Mouse (Mus musculus) forebrain, postnatal 0 days (tissue): ENCODE data around the gene Olfr78. TPM values are rescaled to one million over a fixed set of nuclear protein-coding genes. Genes with fewer than 3 reads are reported as not detected.

Experiments
- ATAC-seq: fragments of 200-750 bp; cut with Nextera tagmentation; 2 replicates; pipeline ENCODE4 v1.8.0; 2017; ENCODE audit warnings: mild to moderate bottlenecking, moderate library complexity
- DNase-seq: peaks from one replicate; pipeline ENCODE4 v3.0.0-alpha.2; 2015
- H3K27ac ChIP-seq: fragments of 300-500 bp; sonication (generic); 2 replicates; pipeline ENCODE4 v1.5.1; 2014; ENCODE audit warnings: low read depth, mild to moderate bottlenecking, antibody characterized with exemption, low read length, moderate library complexity, mixed read lengths
- H3K27me3 ChIP-seq: fragments of 300-500 bp; sonication (generic); 2 replicates; pipeline ENCODE4 v1.6.1; 2014; ENCODE audit warnings: mild to moderate bottlenecking, low read length, mixed read lengths; ENCODE audit not compliant: insufficient read depth
- H3K36me3 ChIP-seq: fragments of 300-500 bp; sonication (generic); 2 replicates; pipeline ENCODE4 v1.6.1; 2014; ENCODE audit warnings: mild to moderate bottlenecking, moderate library complexity; ENCODE audit not compliant: insufficient read depth
- H3K4me1 ChIP-seq: fragments of 300-500 bp; sonication (generic); 2 replicates; pipeline ENCODE4 v1.6.1; 2014; ENCODE audit warnings: antibody characterized with exemption; ENCODE audit not compliant: insufficient read depth
- H3K4me2 ChIP-seq: fragments of 300-500 bp; sonication (generic); 2 replicates; pipeline ENCODE4 v1.6.1; 2014; ENCODE audit warnings: low read depth, mild to moderate bottlenecking, moderate library complexity
- H3K4me3 ChIP-seq: fragments of 300-500 bp; sonication (generic); 2 replicates; pipeline ENCODE4 v1.5.1; 2014; ENCODE audit warnings: low read depth, low read length, mixed read lengths
- H3K9ac ChIP-seq: fragments of 300-500 bp; sonication (generic); 2 replicates; pipeline ENCODE4 v1.6.1; 2014; ENCODE audit warnings: mild to moderate bottlenecking
- H3K9me3 ChIP-seq: fragments of 300-500 bp; sonication (generic); 2 replicates; pipeline ENCODE4 v1.6.1; 2016; ENCODE audit warnings: low read length
- CTCF ChIP-seq: sonication (generic); IDR thresholded peaks from 2 replicates; pipeline ENCODE4 v1.5.1; 2016; ENCODE audit warnings: antibody characterized with exemption, control low read depth, low read depth
- WGBS: fragments of 180-500 bp; shearing (Covaris S2); extraction: QIAGEN DNeasy Blood & Tissue Kit; methylation state at CpG from one replicate; pipeline ENCODE4 v1.1.7; 2014; 5-methylcytosine and 5-hydroxymethylcytosine counted together
- polyA plus RNA-seq: library from polyadenylated mRNA; unstranded; fragments of >200 nt; fragmentation: Nextera tagmentation; extraction: Ambion mirVana; gene quantifications from 2 replicates; pipeline ENCODE4 v1.2.1, GENCODE M21; 2015
- total RNA-seq: library from RNA; depleted of rRNA; stranded (reverse); fragments of >200 nt; gene quantifications from 2 replicates; pipeline ENCODE4 v1.2.3, GENCODE M21; 2014; rRNA removed

Olfr78 gene
- total and polyA plus RNA-seq, 2 experiments from 2014 or later: 0.04 TPM; not detected in 1

DNA sequence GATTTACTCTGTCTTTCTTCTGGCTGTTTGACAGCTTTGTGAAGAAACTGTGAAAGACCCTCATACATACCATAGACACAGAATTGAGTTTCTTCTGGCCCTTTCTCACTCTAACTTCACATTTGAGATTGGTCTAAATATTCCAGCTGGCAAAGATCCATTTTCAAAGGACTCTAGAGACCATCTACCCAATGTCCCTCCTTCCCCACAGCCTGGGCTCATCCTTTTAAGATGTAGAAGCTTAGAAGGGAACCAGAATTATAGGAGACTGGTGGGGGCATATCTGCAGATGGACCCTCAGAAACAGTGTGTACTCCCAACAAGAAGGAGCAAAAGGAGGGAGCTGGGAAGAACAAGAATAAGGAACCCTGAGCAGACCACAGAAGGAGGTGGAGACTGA lies 57.4 kb downstream of the Olfr78 start, which contains the start of gene Olfr558:
Gene Olfr558, plus strand, starts transcription at position 301 of the 400 bp plus-strand sequence.
- TF ChIP-seq CTCF: no peak
- H3K27ac ChIP-seq: no peak within 1 kb of the TSS
- no peak for DNase-seq
- H3K4me1 ChIP-seq: no peaks in the 10 kb centered on the region
- no peaks in the 10 kb centered on the region for H3K36me3 ChIP-seq
- H3K4me2 ChIP-seq: no peak within 1 kb of the TSS
- H3K27me3 ChIP-seq: no peaks in the 10 kb centered on the region
- H3K9ac ChIP-seq: no peak within 1 kb of the TSS
- H3K4me3 ChIP-seq: no peak within 1 kb of the TSS
- no peaks in the 10 kb centered on the region for H3K9me3 ChIP-seq
- ATAC-seq: no peak

DNA sequence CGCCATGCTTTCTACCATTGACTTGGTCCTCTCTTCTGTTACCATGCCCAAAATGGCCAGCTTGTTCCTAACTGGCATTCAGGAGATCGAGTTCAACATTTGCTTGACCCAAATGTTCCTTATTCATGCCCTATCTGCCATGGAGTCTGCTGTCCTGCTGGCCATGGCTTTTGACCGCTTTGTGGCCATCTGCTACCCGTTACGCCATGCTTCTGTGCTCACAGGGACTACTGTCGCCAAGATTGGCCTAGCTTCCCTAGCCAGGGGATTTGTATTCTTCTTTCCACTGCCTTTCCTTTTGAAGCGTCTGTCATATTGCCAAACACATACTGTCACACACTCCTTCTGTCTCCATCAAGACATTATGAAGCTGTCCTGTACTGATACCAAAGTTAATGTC lies 60.8 kb downstream of the Olfr78 start:
- no peak for TF ChIP-seq CTCF
- Histone ChIP-seq H3K36me3 (no peaks in the 10 kb centered on the region), H3K4me3 (no peak overlapping the region), H3K4me2 (no peak overlapping the region), H3K9me3 (no peaks in the 10 kb centered on the region), H3K4me1 (no peaks in the 10 kb centered on the region), H3K27ac (no peak overlapping the region), H3K27me3 (no peaks in the 10 kb centered on the region), H3K9ac (no peak overlapping the region)
- DNase-seq: no peak
- no peak for ATAC-seq
- WGBS: 90% methylated on average over 7 of the region's 7 CpGs

DNA sequence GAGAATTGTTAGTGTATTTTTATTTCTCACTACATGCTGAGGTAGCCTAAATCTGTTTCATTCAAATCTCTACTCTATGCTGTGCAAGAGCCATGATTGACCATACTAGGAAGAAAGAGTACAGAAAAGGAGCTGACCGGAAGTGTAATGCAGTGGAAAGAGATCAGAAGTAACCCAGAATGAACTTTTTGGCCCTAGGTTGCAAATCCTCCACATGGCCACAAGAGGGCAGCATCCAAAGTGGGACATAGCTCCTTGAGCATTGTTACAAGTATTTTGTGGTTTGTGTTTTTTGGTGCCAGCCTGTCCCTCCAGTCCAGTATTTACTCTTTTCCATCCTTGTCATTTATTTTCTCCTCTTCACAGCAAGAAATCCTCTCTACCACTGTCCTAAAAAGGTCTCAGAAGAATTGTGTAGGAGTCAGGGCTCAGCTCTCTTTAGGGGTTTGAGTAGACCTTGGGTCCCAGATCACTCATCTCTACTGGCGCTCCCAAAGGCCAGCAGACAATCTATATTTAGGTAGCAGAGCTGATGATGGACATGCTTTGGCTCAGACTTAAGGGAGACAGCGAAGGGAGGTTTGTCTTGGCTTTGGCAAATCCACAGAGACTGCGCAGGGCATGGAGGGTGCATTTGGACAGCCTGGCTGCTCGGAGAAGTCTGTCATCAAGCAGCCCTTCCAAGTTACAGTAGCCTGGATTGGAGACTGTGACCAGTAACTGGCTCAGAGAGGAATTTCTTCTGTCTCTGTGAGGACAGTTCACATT lies 63.7 kb downstream of the Olfr78 start, which contains the start of gene Olfr557:
Gene Olfr557, plus strand, starts transcription at position 553 of the 768 bp plus-strand sequence.
- Histone ChIP-seq H3K9me3 (no peaks in the 10 kb centered on the region), H3K4me3 (no peak within 1 kb of the TSS), H3K36me3 (no peaks in the 10 kb centered on the region), H3K27ac (no peak within 1 kb of the TSS), H3K4me1 (no peaks in the 10 kb centered on the region), H3K9ac (no peak within 1 kb of the TSS), H3K27me3 (no peaks in the 10 kb centered on the region), H3K4me2 (no peak within 1 kb of the TSS)
- DNase-seq (peak; percentile 55), ATAC-seq (no peak)
- peak; percentile 82 for TF ChIP-seq CTCF
- WGBS: 81% methylated on average over 5 of the region's 5 CpGs

Other genes with a start within 250 kb of the Olfr78 start
Only the 30 nearest of the 31 such genes appear.
- gene Olfr547, start 224.7 kb downstream of the Olfr78 start, total RNA-seq: not detected in 2 replicates
- gene Olfr547, start 224.7 kb downstream of the Olfr78 start, polyA plus RNA-seq: not detected in 2 replicates
- gene Olfr548-ps1, start 218.6 kb downstream of the Olfr78 start, total RNA-seq: not detected in 2 replicates
- gene Olfr548-ps1, start 218.6 kb downstream of the Olfr78 start, polyA plus RNA-seq: not detected in 2 replicates
- gene Olfr549, start 209.6 kb downstream of the Olfr78 start, total RNA-seq: not detected in 2 replicates
- not detected in 2 replicates for gene Olfr549, start 209.6 kb downstream of the Olfr78 start, polyA plus RNA-seq
- gene Trim21, start 194.0 kb downstream of the Olfr78 start, total RNA-seq: 1.5 and 3.5 TPM in 2 replicates
- 0.30 and 0.38 TPM in 2 replicates for gene Trim21, start 194.0 kb downstream of the Olfr78 start, polyA plus RNA-seq
- gene Olfr550, start 188.0 kb downstream of the Olfr78 start, total RNA-seq: not detected in 2 replicates
- not detected in 2 replicates for gene Olfr550, start 188.0 kb downstream of the Olfr78 start, polyA plus RNA-seq
- gene Olfr551, start 167.6 kb downstream of the Olfr78 start, total RNA-seq: not detected in 2 replicates
- gene Olfr551, start 167.6 kb downstream of the Olfr78 start, polyA plus RNA-seq: not detected in 2 replicates
- not detected in 2 replicates for gene Olfr552, start 161.7 kb downstream of the Olfr78 start, total RNA-seq
- gene Olfr552, start 161.7 kb downstream of the Olfr78 start, polyA plus RNA-seq: not detected in 2 replicates
- not detected in 2 replicates for gene Olfr553, start 141.3 kb downstream of the Olfr78 start, total RNA-seq
- not detected in 2 replicates for gene Olfr553, start 141.3 kb downstream of the Olfr78 start, polyA plus RNA-seq
- not detected in 2 replicates for gene Olfr554, start 121.0 kb downstream of the Olfr78 start, total RNA-seq
- gene Olfr554, start 121.0 kb downstream of the Olfr78 start, polyA plus RNA-seq: not detected in 2 replicates
- not detected in 2 replicates for gene Olfr555, start 100.6 kb downstream of the Olfr78 start, total RNA-seq
- gene Olfr555, start 100.6 kb downstream of the Olfr78 start, polyA plus RNA-seq: not detected in 2 replicates
- not detected in 2 replicates for gene Olfr556, start 94.6 kb downstream of the Olfr78 start, total RNA-seq
- not detected in 2 replicates for gene Olfr556, start 94.6 kb downstream of the Olfr78 start, polyA plus RNA-seq
- 4.2 and 6.8 TPM in 2 replicates for gene Trim68, start 72.1 kb downstream of the Olfr78 start, total RNA-seq
- gene Trim68, start 72.1 kb downstream of the Olfr78 start, polyA plus RNA-seq: 2.2 and 4.0 TPM in 2 replicates
- not detected in 2 replicates for gene Olfr557, start 63.6 kb downstream of the Olfr78 start, total RNA-seq
- gene Olfr557, start 63.6 kb downstream of the Olfr78 start, polyA plus RNA-seq: not detected in 2 replicates
- gene Olfr558, start 57.3 kb downstream of the Olfr78 start, total RNA-seq: not detected in 2 replicates
- 0.04 TPM in 1 of 2 replicates, not detected in the other for gene Olfr558, start 57.3 kb downstream of the Olfr78 start, polyA plus RNA-seq
- not detected in 2 replicates for gene Olfr33, start 40.4 kb downstream of the Olfr78 start, total RNA-seq
- gene Olfr33, start 40.4 kb downstream of the Olfr78 start, polyA plus RNA-seq: not detected in 2 replicates
- gene Olfr559, start 32.0 kb downstream of the Olfr78 start, total RNA-seq: not detected in 2 replicates
- gene Olfr559, start 32.0 kb downstream of the Olfr78 start, polyA plus RNA-seq: not detected in 2 replicates
- gene Olfr560, start 105 bp downstream of the Olfr78 start, total RNA-seq: not detected in 2 replicates
- not detected in 2 replicates for gene Olfr560, start 105 bp downstream of the Olfr78 start, polyA plus RNA-seq
- not detected in 2 replicates for gene Olfr561, start 11.8 kb upstream of the Olfr78 start, total RNA-seq
- not detected in 2 replicates for gene Olfr561, start 11.8 kb upstream of the Olfr78 start, polyA plus RNA-seq
- gene Olfr564, start 44.0 kb upstream of the Olfr78 start, total RNA-seq: not detected in 2 replicates
- gene Olfr564, start 44.0 kb upstream of the Olfr78 start, polyA plus RNA-seq: not detected in 2 replicates
- not detected in 2 replicates for gene Olfr566, start 99.3 kb upstream of the Olfr78 start, total RNA-seq
- gene Olfr566, start 99.3 kb upstream of the Olfr78 start, polyA plus RNA-seq: not detected in 2 replicates
- not detected in 2 replicates for gene Olfr568, start 117.7 kb upstream of the Olfr78 start, total RNA-seq
- not detected in 2 replicates for gene Olfr568, start 117.7 kb upstream of the Olfr78 start, polyA plus RNA-seq
- gene Olfr569, start 131.4 kb upstream of the Olfr78 start, total RNA-seq: not detected in 2 replicates
- gene Olfr569, start 131.4 kb upstream of the Olfr78 start, polyA plus RNA-seq: not detected in 2 replicates
- not detected in 2 replicates for gene Olfr570, start 135.1 kb upstream of the Olfr78 start, total RNA-seq
- gene Olfr570, start 135.1 kb upstream of the Olfr78 start, polyA plus RNA-seq: 0.23 TPM in 1 of 2 replicates, not detected in the other
- gene Olfr571, start 158.1 kb upstream of the Olfr78 start, total RNA-seq: not detected in 2 replicates
- not detected in 2 replicates for gene Olfr571, start 158.1 kb upstream of the Olfr78 start, polyA plus RNA-seq
- not detected in 2 replicates for gene Olfr572, start 164.9 kb upstream of the Olfr78 start, total RNA-seq
- gene Olfr572, start 164.9 kb upstream of the Olfr78 start, polyA plus RNA-seq: not detected in 2 replicates
- gene Olfr573-ps1, start 183.1 kb upstream of the Olfr78 start, total RNA-seq: not detected in 2 replicates
- gene Olfr573-ps1, start 183.1 kb upstream of the Olfr78 start, polyA plus RNA-seq: not detected in 2 replicates
- not detected in 2 replicates for gene Olfr574, start 189.0 kb upstream of the Olfr78 start, total RNA-seq
- not detected in 2 replicates for gene Olfr574, start 189.0 kb upstream of the Olfr78 start, polyA plus RNA-seq
- gene Olfr575, start 199.3 kb upstream of the Olfr78 start, total RNA-seq: not detected in 2 replicates
- not detected in 2 replicates for gene Olfr575, start 199.3 kb upstream of the Olfr78 start, polyA plus RNA-seq
- gene Olfr576, start 203.2 kb upstream of the Olfr78 start, total RNA-seq: not detected in 2 replicates
- gene Olfr576, start 203.2 kb upstream of the Olfr78 start, polyA plus RNA-seq: not detected in 2 replicates
- not detected in 2 replicates for gene Olfr577, start 216.5 kb upstream of the Olfr78 start, total RNA-seq
- not detected in 2 replicates for gene Olfr577, start 216.5 kb upstream of the Olfr78 start, polyA plus RNA-seq